Comparison of ENCODE assay signal across 9 mouse cellular contexts in the genomic region with DNA sequence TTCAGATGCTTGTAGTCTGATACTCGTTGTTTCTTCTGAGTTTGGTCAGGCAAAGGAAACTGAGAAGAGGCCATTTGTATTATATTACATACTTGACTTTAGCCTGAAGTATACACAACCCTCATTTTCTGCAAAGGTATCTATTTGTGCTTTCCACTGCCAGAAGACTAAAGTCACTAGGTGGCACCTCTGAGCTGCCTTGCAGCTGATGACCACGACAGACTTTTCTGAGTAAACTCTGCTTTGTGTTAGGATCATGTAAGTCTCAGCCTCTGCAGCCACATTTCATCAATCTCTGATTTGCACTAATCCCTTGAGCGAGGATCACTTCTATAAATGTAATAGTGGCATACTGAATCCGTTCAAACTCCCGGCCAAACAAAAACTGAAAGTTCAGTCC.
A peak's percentile ranks its signal among the peaks of the same experiment; 100 is the strongest.
DNase-seq lines count a peak whose midpoint lies in the region; ATAC-seq and TF ChIP-seq lines count a peak whose summit lies in the region.
"Had no signal": no experiment of that assay in that cellular context is flagged by ENCODE, and none has a peak within 500 bp of the region (broad histone marks: within the 10 kb centered on the region; RNA-seq: fewer than 3 reads in every experiment).

No protein-coding gene starts in this region.

- 24% methylated on average over 5 of the region's 5 CpGs for WGBS in liver, postnatal 0 days (ENCODE audit: insufficient replicate concordance)
- WGBS in liver, embryonic 12.5 days (ENCODE audit: insufficient replicate concordance) = 27% methylated on average over 5 of the region's 5 CpGs
- WGBS in embryonic facial prominence, embryonic 15.5 days = 12% methylated on average over 5 of the region's 5 CpGs
- 30% methylated on average over 5 of the region's 5 CpGs for WGBS in kidney, embryonic 14.5 days

- no peak for TF ChIP-seq EP300 in liver, postnatal 0 days (IDR thresholded peaks at IDR 0.05; ENCODE audit: low read depth)

- no peak overlapping the region for H3K9ac ChIP-seq in liver, postnatal 0 days (replicated peaks)
- H3K9ac ChIP-seq in liver, embryonic 12.5 days = no peak overlapping the region
- no peak overlapping the region for H3K9ac ChIP-seq in embryonic facial prominence, embryonic 15.5 days
- H3K9ac ChIP-seq in kidney, embryonic 14.5 days (ENCODE audit: low read depth, low read length) = no peak overlapping the region
- H3K9ac ChIP-seq: liver, embryonic 15.5 days had no signal

- no peak overlapping the region for H3K4me2 ChIP-seq in liver, postnatal 0 days (ENCODE audit: low read depth, low read length)
- H3K4me2 ChIP-seq in liver, embryonic 12.5 days = no peak overlapping the region
- no peak overlapping the region for H3K4me2 ChIP-seq in embryonic facial prominence, embryonic 15.5 days (replicated peaks)
- H3K4me2 ChIP-seq in kidney, embryonic 14.5 days (replicated peaks; ENCODE audit: low read depth, low read length) = no peak overlapping the region
- H3K4me2 ChIP-seq: liver, embryonic 15.5 days had no signal

- H3K4me3 ChIP-seq in liver, postnatal 0 days (ENCODE audit: low read depth, low read length) = no peak overlapping the region
- no peak overlapping the region for H3K4me3 ChIP-seq in liver, embryonic 12.5 days
- peak overlapping the region; percentile 6; the same call in 1 of the 2 replicates for H3K4me3 ChIP-seq in embryonic facial prominence, embryonic 15.5 days (replicated peaks)
- H3K4me3 ChIP-seq in kidney, embryonic 14.5 days (ENCODE audit: low read length) = no peak overlapping the region
- peak overlapping the region; percentile 42 for H3K4me3 ChIP-seq in megakaryocyte, embryonic 14.5 days (replicated peaks)
- H3K4me3 ChIP-seq: liver, embryonic 15.5 days had no signal

- no peak for DNase-seq in liver, postnatal 0 days
- DNase-seq in brain, adult 2 months (ENCODE audit: low read depth, low spot score) = peak; percentile 85
- no peak for DNase-seq in ovary, postnatal 36 days (ENCODE audit: low spot score)

- no peaks in the 10 kb centered on the region for H3K36me3 ChIP-seq in liver, postnatal 0 days (replicated peaks; ENCODE audit: insufficient read depth, low read length)
- H3K36me3 ChIP-seq in liver, embryonic 12.5 days = no peaks in the 10 kb centered on the region
- H3K36me3 ChIP-seq in embryonic facial prominence, embryonic 15.5 days = no peaks in the 10 kb centered on the region
- no peaks in the 10 kb centered on the region for H3K36me3 ChIP-seq in kidney, embryonic 14.5 days (ENCODE audit: control insufficient read depth, insufficient read depth, low read length)
- no peaks in the 10 kb centered on the region for H3K36me3 ChIP-seq in megakaryocyte, embryonic 14.5 days (replicated peaks; ENCODE audit: low read length)
- H3K36me3 ChIP-seq: liver, embryonic 15.5 days had no signal

- H3K9me3 ChIP-seq in liver, postnatal 0 days (ENCODE audit: low read length) = no peaks in the 10 kb centered on the region
- H3K9me3 ChIP-seq in liver, embryonic 12.5 days (replicated peaks) = no peaks in the 10 kb centered on the region
- no peaks in the 10 kb centered on the region for H3K9me3 ChIP-seq in embryonic facial prominence, embryonic 15.5 days (replicated peaks)
- H3K9me3 ChIP-seq in kidney, embryonic 14.5 days (ENCODE audit: control insufficient read depth, low read length) = no peaks in the 10 kb centered on the region
- H3K9me3 ChIP-seq in megakaryocyte, embryonic 14.5 days = no peaks in the 10 kb centered on the region
- H3K9me3 ChIP-seq: liver, embryonic 15.5 days had no signal

- ATAC-seq in liver, postnatal 0 days = no peak
- no peak for ATAC-seq in liver, embryonic 12.5 days
- no peak for ATAC-seq in embryonic facial prominence, embryonic 15.5 days (ENCODE audit: insufficient number of reproducible peaks, low FRiP score, low TSS enrichment, low read depth)
- ATAC-seq in kidney, embryonic 14.5 days (ENCODE audit: low FRiP score, low TSS enrichment) = peak; percentile 68
- ATAC-seq in erythroblast, adult 5-6 weeks (replicated peaks; ENCODE audit: low FRiP score, poor library complexity, severe bottlenecking) = no peak

- H3K4me1 ChIP-seq in liver, postnatal 0 days (ENCODE audit: insufficient read depth) = no peaks in the 10 kb centered on the region
- H3K4me1 ChIP-seq in liver, embryonic 12.5 days = no peaks in the 10 kb centered on the region
- H3K4me1 ChIP-seq in embryonic facial prominence, embryonic 15.5 days = no peaks in the 10 kb centered on the region
- no peaks in the 10 kb centered on the region for H3K4me1 ChIP-seq in kidney, embryonic 14.5 days (ENCODE audit: control insufficient read depth, insufficient read depth, low read length)
- H3K4me1 ChIP-seq in megakaryocyte, embryonic 14.5 days = no peaks in the 10 kb centered on the region
- H3K4me1 ChIP-seq: liver, embryonic 15.5 days had no signal

- H3K27me3 ChIP-seq in liver, postnatal 0 days (ENCODE audit: insufficient read depth, low read length) = no peaks in the 10 kb centered on the region
- no peaks in the 10 kb centered on the region for H3K27me3 ChIP-seq in liver, embryonic 12.5 days (replicated peaks)
- H3K27me3 ChIP-seq in embryonic facial prominence, embryonic 15.5 days = no peaks in the 10 kb centered on the region
- no peaks in the 10 kb centered on the region for H3K27me3 ChIP-seq in kidney, embryonic 14.5 days (ENCODE audit: control insufficient read depth, insufficient read depth, low read length)
- H3K27me3 ChIP-seq in megakaryocyte, embryonic 14.5 days (replicated peaks) = peaks cover 2% of the 10 kb centered on the region
- H3K27me3 ChIP-seq: liver, embryonic 15.5 days had no signal

- H3K27ac ChIP-seq in liver, postnatal 0 days (ENCODE audit: low read depth) = no peak overlapping the region
- H3K27ac ChIP-seq in liver, embryonic 12.5 days = no peak overlapping the region
- H3K27ac ChIP-seq in embryonic facial prominence, embryonic 15.5 days (replicated peaks) = no peak overlapping the region
- no peak overlapping the region for H3K27ac ChIP-seq in kidney, embryonic 14.5 days (ENCODE audit: low read depth, low read length)
- H3K27ac ChIP-seq: liver, embryonic 15.5 days had no signal

- peak; percentile 62 for TF ChIP-seq CTCF in liver, postnatal 0 days (IDR thresholded peaks at IDR 0.05; ENCODE audit: low read depth)

Comparison
In these comparisons a context has a peak if more than half of its experiments do, and no peak if none do; other contexts are left out.
1. H3K4me3 ChIP-seq: peak in embryonic facial prominence, embryonic 15.5 days (single experiment) and megakaryocyte, embryonic 14.5 days (single experiment); none in liver, postnatal 0 days (single experiment), liver, embryonic 12.5 days (single experiment) and kidney, embryonic 14.5 days (single experiment).